Mouse (Mus musculus): ENCODE results near the gene Plk1. TPM values are rescaled to one million over a fixed set of nuclear protein-coding genes. Genes with fewer than 3 reads are reported as not detected.

Plk1 gene
- polyA plus RNA-seq, 1 experiment from 2014 or later = 93.9 TPM

DNA sequence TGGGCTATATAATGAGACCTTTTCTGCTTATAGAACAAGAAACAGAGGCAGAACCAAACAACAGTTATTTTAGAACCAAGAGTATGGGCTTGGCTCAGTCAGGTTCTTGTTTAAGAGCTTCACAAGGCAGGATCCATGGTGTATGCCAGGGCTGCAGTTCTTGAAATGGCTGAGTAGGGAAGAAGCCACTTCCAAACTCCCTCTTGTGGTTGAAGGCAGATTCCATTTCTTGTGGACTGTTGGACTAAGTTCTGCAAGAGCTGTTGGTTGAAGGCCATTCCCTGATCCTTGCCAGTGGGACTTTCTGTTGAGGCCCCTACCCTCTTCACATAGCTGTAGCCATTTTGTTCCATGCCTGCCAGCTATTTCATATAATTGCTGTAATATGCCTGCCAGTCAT is 34.7 kb downstream of the Plk1 start:
- H3K27ac ChIP-seq (replicated peaks) = no peak overlapping the region
- no peaks in the 10 kb centered on the region for H3K27me3 ChIP-seq (replicated peaks)
- no peaks in the 10 kb centered on the region for H3K9me3 ChIP-seq
- no peak overlapping the region for H3K4me3 ChIP-seq
- H3K36me3 ChIP-seq = no peaks in the 10 kb centered on the region
- no peak overlapping the region for H3K4me2 ChIP-seq
- ATAC-seq (ENCODE audit: extremely low read depth, insufficient number of reproducible peaks, low FRiP score, low TSS enrichment) = no peak
- H3K9ac ChIP-seq = no peak overlapping the region
- no peaks in the 10 kb centered on the region for H3K4me1 ChIP-seq

DNA sequence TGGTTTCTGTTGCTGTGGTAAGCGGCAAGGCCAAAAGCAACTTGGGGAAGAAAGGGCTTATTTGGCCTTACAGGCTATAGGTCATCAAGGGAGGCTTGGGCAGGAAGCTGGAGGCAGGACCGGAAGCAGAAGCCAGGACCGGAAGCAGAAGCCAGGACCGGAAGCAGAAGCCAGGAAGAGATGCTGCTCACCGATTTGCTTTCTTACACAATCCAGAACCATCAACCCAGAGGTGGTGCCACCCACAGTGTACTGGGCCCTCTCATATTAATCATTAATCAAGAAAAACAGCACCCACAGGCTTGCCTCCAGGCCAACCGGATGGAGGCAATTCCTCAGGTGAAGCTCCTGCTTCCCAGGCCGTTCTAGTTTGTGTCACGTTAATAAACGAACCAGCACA is 37.5 kb downstream of the Plk1 start:
- no peak for ATAC-seq (ENCODE audit: extremely low read depth, insufficient number of reproducible peaks, low FRiP score, low TSS enrichment)
- Histone ChIP-seq H3K4me3 (no peak overlapping the region), H3K36me3 (no peaks in the 10 kb centered on the region), H3K4me1 (0 out of 2 replicates have a peak, but pooled peaks cover 3% of the 10 kb centered on the region), H3K9me3 (no peaks in the 10 kb centered on the region), H3K4me2 (no peak overlapping the region), H3K9ac (no peak overlapping the region), H3K27me3 (replicated peaks) (no peaks in the 10 kb centered on the region), H3K27ac (replicated peaks) (no peak overlapping the region)
- 79% methylated on average over 9 of the region's 9 CpGs for WGBS

DNA sequence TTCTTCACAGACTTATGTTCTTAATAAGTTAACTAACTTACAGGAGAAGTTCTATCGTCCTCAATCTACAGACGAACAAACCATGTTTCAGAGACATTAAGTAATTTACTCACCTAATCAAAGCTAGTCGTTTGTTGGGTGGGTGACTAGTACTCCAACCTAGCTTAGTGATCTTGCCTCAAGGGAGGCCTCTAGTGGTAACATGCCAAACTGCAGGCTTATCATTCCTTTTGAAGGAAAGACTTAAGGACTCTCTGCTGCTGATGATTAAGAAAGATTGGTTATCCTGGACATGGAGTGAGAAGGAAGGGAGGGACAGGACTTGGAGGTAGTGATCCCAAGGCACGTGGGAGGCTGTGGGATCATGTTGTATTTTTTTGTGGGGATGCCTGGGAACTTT is 38.1 kb downstream of the Plk1 start:
- WGBS = 29% methylated on average over 4 of the region's 4 CpGs
- H3K4me3 ChIP-seq = no peak overlapping the region

DNA sequence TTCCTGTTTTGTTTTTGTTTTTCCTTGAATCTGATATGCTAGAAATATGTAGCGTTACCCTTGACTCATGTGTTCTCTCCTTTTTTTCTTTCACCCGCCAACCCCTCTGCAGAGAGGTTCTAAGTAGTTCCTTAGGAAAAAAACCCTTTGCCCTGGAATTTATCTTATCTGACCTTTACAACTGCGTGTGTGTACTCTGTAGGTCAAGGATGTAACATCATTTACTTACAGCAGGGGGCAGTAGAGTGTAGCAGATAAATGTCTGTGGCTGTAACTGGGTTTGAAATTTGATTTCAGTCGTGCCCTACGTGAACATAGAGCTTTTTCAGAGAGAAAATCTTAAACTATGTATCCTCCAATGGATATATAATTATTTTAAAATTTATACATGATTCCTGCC is 40.1 kb downstream of the Plk1 start:
- Histone ChIP-seq H3K36me3 (no peaks in the 10 kb centered on the region), H3K9me3 (no peaks in the 10 kb centered on the region), H3K4me3 (no peak overlapping the region), H3K4me1 (0 out of 2 replicates have a peak, but pooled peaks cover 3% of the 10 kb centered on the region), H3K4me2 (no peak overlapping the region), H3K9ac (no peak overlapping the region), H3K27ac (replicated peaks) (no peak overlapping the region), H3K27me3 (replicated peaks) (no peaks in the 10 kb centered on the region)
- ATAC-seq (ENCODE audit: extremely low read depth, insufficient number of reproducible peaks, low FRiP score, low TSS enrichment) = no peak
- WGBS = 16% methylated on average over 5 of the region's 5 CpGs

More for the DNA sequence above, 38.1 kb downstream of the Plk1 start:
- no peak overlapping the region for H3K27ac ChIP-seq (replicated peaks)
- no peaks in the 10 kb centered on the region for H3K36me3 ChIP-seq
- no peaks in the 10 kb centered on the region for H3K27me3 ChIP-seq (replicated peaks)
- 0 out of 2 replicates have a peak, but pooled peaks cover 3% of the 10 kb centered on the region for H3K4me1 ChIP-seq
- no peak overlapping the region for H3K9ac ChIP-seq
- no peak overlapping the region for H3K4me2 ChIP-seq
- H3K9me3 ChIP-seq = no peaks in the 10 kb centered on the region
- no peak for ATAC-seq (ENCODE audit: extremely low read depth, insufficient number of reproducible peaks, low FRiP score, low TSS enrichment)

DNA sequence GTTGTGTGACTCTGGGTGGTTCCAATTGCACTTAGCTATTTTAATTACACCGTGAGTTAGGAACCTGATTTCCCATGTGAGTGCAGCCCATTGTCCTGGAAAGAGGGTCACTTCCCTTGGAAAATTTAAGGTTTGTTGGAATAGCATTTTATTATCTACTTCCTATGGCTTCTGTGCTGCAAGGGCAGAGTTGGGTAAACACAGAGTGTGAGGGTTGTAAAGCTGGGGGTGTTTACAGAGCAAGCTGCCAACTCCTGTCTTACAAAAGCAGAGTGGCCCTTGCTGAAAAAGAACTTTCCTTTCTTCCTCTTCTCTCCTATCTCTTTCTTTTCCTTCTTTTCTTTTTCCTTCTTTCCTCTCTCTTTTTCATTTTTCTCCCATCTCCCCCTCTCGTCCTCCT is 44.7 kb downstream of the Plk1 start:
- Histone ChIP-seq H3K4me2 (no peak overlapping the region), H3K27me3 (replicated peaks) (0 out of 2 replicates have a peak, but pooled peaks cover 8% of the 10 kb centered on the region), H3K36me3 (no peaks in the 10 kb centered on the region), H3K9me3 (no peaks in the 10 kb centered on the region), H3K9ac (no peak overlapping the region), H3K27ac (replicated peaks) (peak overlapping the region; percentile 61), H3K4me1 (0 out of 2 replicates have a peak, but pooled peaks cover 3% of the 10 kb centered on the region), H3K4me3 (no peak overlapping the region)
- WGBS = 51% methylated on average over 2 of the region's 2 CpGs
- no peak for ATAC-seq (ENCODE audit: extremely low read depth, insufficient number of reproducible peaks, low FRiP score, low TSS enrichment)

DNA sequence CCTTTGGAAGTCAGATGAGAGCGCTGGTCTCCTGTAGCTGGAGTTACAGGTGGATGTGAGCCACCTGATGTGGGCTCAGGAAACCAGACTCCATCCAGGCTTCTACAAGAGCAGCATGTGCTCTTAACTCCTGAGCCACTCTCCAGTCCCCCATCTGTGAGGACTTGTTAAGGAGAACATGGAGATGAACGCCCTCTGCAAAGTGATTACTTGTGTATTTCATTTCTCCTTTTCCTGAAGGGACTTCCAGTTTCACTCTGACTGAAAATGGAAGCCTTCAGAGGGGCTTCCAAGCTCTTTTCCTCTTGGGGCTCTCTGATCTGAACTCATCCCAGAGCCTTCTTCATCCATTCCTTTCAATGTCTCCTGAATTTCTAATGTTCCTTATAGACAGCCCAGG is 46.9 kb downstream of the Plk1 start:
- Histone ChIP-seq H3K27ac (replicated peaks) (no peak overlapping the region), H3K9ac (no peak overlapping the region), H3K4me1 (no peaks in the 10 kb centered on the region), H3K27me3 (replicated peaks) (0 out of 2 replicates have a peak, but pooled peaks cover 8% of the 10 kb centered on the region), H3K4me3 (no peak overlapping the region), H3K36me3 (no peaks in the 10 kb centered on the region), H3K4me2 (no peak overlapping the region), H3K9me3 (no peaks in the 10 kb centered on the region)
- WGBS = 75% methylated on average over 2 of the region's 2 CpGs
- no peak for ATAC-seq (ENCODE audit: extremely low read depth, insufficient number of reproducible peaks, low FRiP score, low TSS enrichment)

DNA sequence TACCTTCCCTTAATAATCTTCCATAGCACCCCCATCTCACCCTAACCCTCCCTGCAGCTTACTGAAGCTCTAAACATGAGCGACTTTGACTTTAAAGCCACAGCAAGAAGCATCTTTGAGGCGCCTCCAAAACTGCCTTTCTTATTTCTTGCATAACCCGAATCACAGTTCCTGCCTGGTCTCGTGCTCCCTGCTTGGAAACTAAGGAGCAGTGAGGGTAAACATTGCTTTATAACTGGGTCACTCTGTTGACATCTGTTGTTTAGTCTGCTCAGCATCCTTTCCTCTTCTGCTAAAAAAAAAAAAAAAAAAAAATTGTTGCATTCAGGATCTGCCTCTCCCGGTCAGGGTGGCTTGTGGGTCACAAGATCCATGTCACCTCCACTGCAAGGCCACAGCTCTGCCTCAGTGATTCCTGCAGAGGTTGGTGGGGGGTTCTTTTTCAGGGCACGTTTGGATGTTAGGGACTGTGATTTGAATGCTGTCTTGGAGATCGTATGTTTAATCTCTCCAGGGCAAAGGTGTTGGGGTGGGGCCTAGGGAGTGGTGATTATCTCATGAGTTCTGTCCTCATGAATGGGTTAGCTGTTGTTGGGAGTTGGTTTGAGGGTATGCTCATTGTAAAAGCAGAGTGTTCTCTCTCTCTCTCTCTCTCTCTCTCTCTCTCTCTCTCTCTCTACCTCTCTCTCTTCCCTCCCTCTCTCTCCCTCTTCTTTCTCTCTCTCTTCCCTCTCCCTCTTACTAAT is 49.2 kb downstream of the Plk1 start:
- ATAC-seq (ENCODE audit: extremely low read depth, insufficient number of reproducible peaks, low FRiP score, low TSS enrichment) = no peak
- H3K4me3 ChIP-seq = no peak overlapping the region
- no peaks in the 10 kb centered on the region for H3K36me3 ChIP-seq
- H3K9ac ChIP-seq = no peak overlapping the region
- 0 out of 2 replicates have a peak, but pooled peaks cover 8% of the 10 kb centered on the region for H3K27me3 ChIP-seq (replicated peaks)
- H3K4me2 ChIP-seq = no peak overlapping the region
- 49% methylated on average over 7 of the region's 7 CpGs for WGBS
- H3K27ac ChIP-seq (replicated peaks) = no peak overlapping the region
- H3K9me3 ChIP-seq = no peaks in the 10 kb centered on the region
- no peaks in the 10 kb centered on the region for H3K4me1 ChIP-seq

DNA sequence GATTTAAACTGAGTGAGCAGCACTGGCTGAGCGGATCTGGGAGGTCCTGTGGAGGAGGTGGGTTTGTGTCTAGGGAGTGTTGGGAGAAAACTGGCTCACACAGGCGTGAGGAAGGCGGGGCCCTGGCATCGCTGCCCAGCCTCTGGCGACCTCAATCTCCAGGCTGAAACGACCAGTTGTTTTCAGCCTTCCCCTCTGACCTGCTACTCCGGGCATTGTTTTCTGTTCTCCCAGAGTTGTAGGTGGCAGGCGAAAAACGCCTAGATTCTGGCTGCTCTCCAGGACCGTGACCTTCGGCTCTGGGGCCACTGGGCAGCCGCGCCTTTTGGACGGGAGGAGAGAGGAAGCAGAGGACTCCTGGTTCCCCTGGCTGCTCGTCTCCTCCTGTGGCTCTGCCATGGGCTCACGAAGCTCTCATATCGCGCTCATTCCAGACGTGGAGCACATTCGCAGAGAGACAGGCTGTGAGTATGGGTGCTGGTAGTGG is 60.1 kb downstream of the Plk1 start, which contains the start of gene Chp2:
Chp2 (plus strand) TSS at position 182 of the 487 bp plus-strand sequence.
- WGBS = 14% methylated on average over 20 of the region's 20 CpGs
- H3K4me1 ChIP-seq = 0 out of 2 replicates have a peak, but pooled peaks cover 8% of the 10 kb centered on the region
- ATAC-seq (ENCODE audit: extremely low read depth, insufficient number of reproducible peaks, low FRiP score, low TSS enrichment) = no peak

More for the DNA sequence above, 60.1 kb downstream of the Plk1 start, which contains the start of gene Chp2:
- peaks cover 7% of the 10 kb centered on the region; the same call in 1 of the 2 replicates for H3K9me3 ChIP-seq
- H3K27me3 ChIP-seq (replicated peaks) = peaks cover 16% of the 10 kb centered on the region
- no peak within 1 kb of the TSS for H3K27ac ChIP-seq (replicated peaks)
- peak within 1 kb of the TSS; percentile 43 for H3K4me3 ChIP-seq
- peak within 1 kb of the TSS; percentile 69 for H3K4me2 ChIP-seq
- H3K9ac ChIP-seq = peak within 1 kb of the TSS; percentile 56
- H3K36me3 ChIP-seq = no peaks in the 10 kb centered on the region

Other genes starting within 250 kb of the Plk1 start
- 17.3 and 18.2 TPM in 2 replicates for gene Cog7, start 177.7 kb upstream of the Plk1 start, polyA plus RNA-seq (2015; fragmentation: Nextera tagmentation; extraction: Ambion mirVana)
- 77.2 TPM in 2 replicates for gene Gga2, start 138.2 kb upstream of the Plk1 start, polyA plus RNA-seq (2015; fragmentation: Nextera tagmentation; extraction: Ambion mirVana)
- 46.3 and 46.9 TPM in 2 replicates for gene Ubfd1, start 92.3 kb upstream of the Plk1 start, polyA plus RNA-seq (2015; fragmentation: Nextera tagmentation; extraction: Ambion mirVana)
- 27.4 and 27.9 TPM in 2 replicates for gene Ears2, start 92.2 kb upstream of the Plk1 start, polyA plus RNA-seq (2015; fragmentation: Nextera tagmentation; extraction: Ambion mirVana)
- 1,343 and 1,477 TPM in 2 replicates for gene Ndufab1, start 57.6 kb upstream of the Plk1 start, polyA plus RNA-seq (2015; fragmentation: Nextera tagmentation; extraction: Ambion mirVana)
- 9.5 and 10.0 TPM in 2 replicates for gene Palb2, start 26.5 kb upstream of the Plk1 start, polyA plus RNA-seq (2015; fragmentation: Nextera tagmentation; extraction: Ambion mirVana)
- 70.6 and 76.4 TPM in 2 replicates for gene Dctn5, start 26.4 kb upstream of the Plk1 start, polyA plus RNA-seq (2015; fragmentation: Nextera tagmentation; extraction: Ambion mirVana)
- 0.06 TPM in 1 of 2 replicates, not detected in the other for gene Ern2, start 26.8 kb downstream of the Plk1 start, polyA plus RNA-seq (2015; fragmentation: Nextera tagmentation; extraction: Ambion mirVana)
- 0.23 and 0.27 TPM in 2 replicates for gene Chp2, start 60.1 kb downstream of the Plk1 start, polyA plus RNA-seq (2015; fragmentation: Nextera tagmentation; extraction: Ambion mirVana)
- gene Prkcb, start 129.3 kb downstream of the Plk1 start, polyA plus RNA-seq (2015; fragmentation: Nextera tagmentation; extraction: Ambion mirVana) = 5.8 and 6.2 TPM in 2 replicates

Measured in heart, embryonic 13.5 days (tissue).